ENCODE assay signal across 20 mouse cellular contexts in the genomic region with DNA sequence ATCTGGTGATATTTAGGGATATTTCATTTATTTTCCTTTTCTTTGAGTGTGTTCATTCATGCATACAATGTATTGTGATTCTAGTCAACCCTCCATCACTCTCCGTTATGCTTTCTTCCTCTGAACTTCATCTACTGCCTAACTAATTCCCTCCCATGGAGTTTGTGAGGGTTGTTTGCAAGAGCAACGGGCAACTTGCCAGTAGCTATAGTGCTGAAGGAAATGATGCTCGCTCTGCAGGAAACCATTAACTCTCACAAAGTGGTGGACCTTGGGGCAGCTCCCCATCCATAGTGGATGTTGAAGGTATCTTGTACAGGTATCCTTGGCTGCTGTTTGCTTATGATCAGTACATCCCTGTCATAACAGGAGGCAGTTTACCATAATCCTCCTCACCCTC. TPM values are rescaled to one million over a fixed set of nuclear protein-coding genes. Genes with fewer than 3 reads are reported as not detected.
DNase-seq lines count a peak whose midpoint lies in the region; ATAC-seq lines count a peak whose summit lies in the region.
"Had no signal": no experiment of that assay in that cellular context is flagged by ENCODE, and none has a peak within 500 bp of the region (broad histone marks: within the 10 kb centered on the region; RNA-seq: fewer than 3 reads in every experiment).

No protein-coding gene starts in this region.

- H3K4me1 ChIP-seq in midbrain, embryonic 11.5 days (ENCODE audit: control insufficient read depth, insufficient read depth, low read length): no peaks in the 10 kb centered on the region
- peaks cover 13% of the 10 kb centered on the region for H3K4me1 ChIP-seq in midbrain, embryonic 10.5 days
- H3K4me1 ChIP-seq in hindbrain, embryonic 12.5 days: no peaks in the 10 kb centered on the region
- H3K4me1 ChIP-seq in midbrain, embryonic 16.5 days (ENCODE audit: control insufficient read depth, insufficient read depth, low read length): no peaks in the 10 kb centered on the region
- H3K4me1 ChIP-seq: heart, embryonic 10.5 days; liver, embryonic 15.5 days had no signal

- H3K4me3 ChIP-seq in midbrain, embryonic 11.5 days (ENCODE audit: low read depth, low read length): no peak overlapping the region
- H3K4me3 ChIP-seq in midbrain, embryonic 10.5 days: no peak overlapping the region
- no peak overlapping the region for H3K4me3 ChIP-seq in hindbrain, embryonic 12.5 days
- H3K4me3 ChIP-seq in midbrain, embryonic 16.5 days (ENCODE audit: low read depth, low read length): 0 out of 2 replicates have a peak overlapping the region, but pooled peaks have one; percentile 2
- H3K4me3 ChIP-seq: erythroblast, embryonic 14.5 days; gastrocnemius, adult 2 months; heart, embryonic 10.5 days; limb, embryonic 12.5 days; liver, embryonic 15.5 days; myocyte had no signal

- no peak overlapping the region for H3K9ac ChIP-seq in midbrain, embryonic 11.5 days (ENCODE audit: low read length)
- H3K9ac ChIP-seq in hindbrain, embryonic 12.5 days: no peak overlapping the region
- H3K9ac ChIP-seq in midbrain, embryonic 16.5 days (ENCODE audit: low read depth, low read length): no peak overlapping the region
- H3K9ac ChIP-seq: limb, embryonic 12.5 days; liver, embryonic 15.5 days had no signal

- no peaks in the 10 kb centered on the region for H3K27me3 ChIP-seq in midbrain, embryonic 11.5 days (ENCODE audit: control insufficient read depth, insufficient read depth, low read length)
- H3K27me3 ChIP-seq in midbrain, embryonic 10.5 days (ENCODE audit: low read depth, poor library complexity, severe bottlenecking): no peaks in the 10 kb centered on the region
- H3K27me3 ChIP-seq in hindbrain, embryonic 12.5 days: no peaks in the 10 kb centered on the region
- H3K27me3 ChIP-seq in midbrain, embryonic 16.5 days (ENCODE audit: control insufficient read depth, insufficient read depth, low read depth, low read length): no peaks in the 10 kb centered on the region
- H3K27me3 ChIP-seq: CH12.LX; limb, embryonic 12.5 days; liver, embryonic 15.5 days had no signal

- H3K27ac ChIP-seq in midbrain, embryonic 11.5 days (ENCODE audit: low read depth, low read length): no peak overlapping the region
- H3K27ac ChIP-seq in midbrain, embryonic 10.5 days (replicated peaks): no peak overlapping the region
- no peak overlapping the region for H3K27ac ChIP-seq in hindbrain, embryonic 12.5 days
- H3K27ac ChIP-seq in midbrain, embryonic 16.5 days (ENCODE audit: low read length): no peak overlapping the region
- H3K27ac ChIP-seq: gastrocnemius, adult 2 months; heart, embryonic 10.5 days; limb, embryonic 12.5 days; liver, embryonic 15.5 days had no signal

- ATAC-seq in midbrain, embryonic 11.5 days (ENCODE audit: low FRiP score): 0 out of 2 replicates have a peak, but pooled peaks have one; percentile 1
- ATAC-seq in hindbrain, embryonic 12.5 days (ENCODE audit: low FRiP score): 0 out of 2 replicates have a peak, but pooled peaks have one; percentile 20
- ATAC-seq in midbrain, embryonic 16.5 days: peak; percentile 27
- ATAC-seq in granulocyte monocyte progenitor cell, adult 5-6 weeks (replicated peaks; ENCODE audit: poor library complexity, severe bottlenecking): no peak

- no peaks in the 10 kb centered on the region for H3K36me3 ChIP-seq in midbrain, embryonic 11.5 days (ENCODE audit: control insufficient read depth, insufficient read depth, low read length)
- no peaks in the 10 kb centered on the region for H3K36me3 ChIP-seq in midbrain, embryonic 10.5 days
- no peaks in the 10 kb centered on the region for H3K36me3 ChIP-seq in hindbrain, embryonic 12.5 days
- no peaks in the 10 kb centered on the region for H3K36me3 ChIP-seq in midbrain, embryonic 16.5 days (ENCODE audit: control insufficient read depth, insufficient read depth, low read length)
- H3K36me3 ChIP-seq: heart, embryonic 10.5 days; limb, embryonic 12.5 days; liver, embryonic 15.5 days had no signal

- WGBS in midbrain, embryonic 11.5 days: 68% methylated on average over 3 of the region's 3 CpGs
- 66% methylated on average over 3 of the region's 3 CpGs for WGBS in midbrain, embryonic 10.5 days
- 39% methylated on average over 3 of the region's 3 CpGs for WGBS in hindbrain, embryonic 12.5 days
- 37% methylated on average over 3 of the region's 3 CpGs for WGBS in midbrain, embryonic 16.5 days

- no peak for DNase-seq in midbrain, embryonic 11.5 days (ENCODE audit: low spot score, missing footprints)
- DNase-seq in midbrain, embryonic 10.5 days (ENCODE audit: low spot score): no peak
- no peak for DNase-seq in urinary bladder, adult 2 months (ENCODE audit: low spot score)
- DNase-seq in thymus, postnatal 4 days: no peak
- DNase-seq: cerebellum, adult 9-11 months; embryo, embryonic 11 days; gastrocnemius, adult 2 months; heart, postnatal 36 days; kidney, adult 18-20 months had no signal

- H3K9me3 ChIP-seq in midbrain, embryonic 11.5 days (ENCODE audit: control insufficient read depth, low read length): no peaks in the 10 kb centered on the region
- no peaks in the 10 kb centered on the region for H3K9me3 ChIP-seq in midbrain, embryonic 10.5 days (replicated peaks)
- H3K9me3 ChIP-seq in hindbrain, embryonic 12.5 days (replicated peaks): no peaks in the 10 kb centered on the region
- no peaks in the 10 kb centered on the region for H3K9me3 ChIP-seq in midbrain, embryonic 16.5 days (replicated peaks; ENCODE audit: control insufficient read depth, low read length, poor library complexity, severe bottlenecking)
- H3K9me3 ChIP-seq: heart, embryonic 10.5 days; limb, embryonic 12.5 days; liver, embryonic 15.5 days had no signal

- no peak overlapping the region for H3K4me2 ChIP-seq in midbrain, embryonic 11.5 days
- 0 out of 2 replicates have a peak overlapping the region, but pooled peaks have one; percentile 8 for H3K4me2 ChIP-seq in hindbrain, embryonic 12.5 days (replicated peaks)
- H3K4me2 ChIP-seq in midbrain, embryonic 16.5 days (ENCODE audit: low read length): peak overlapping the region; percentile 34
- H3K4me2 ChIP-seq: limb, embryonic 12.5 days; liver, embryonic 15.5 days had no signal

RNA-seq across cellular contexts. Expression of gene A2ml1, which starts 20.6 kb away (rescaled TPM):
- not detected in 2 replicates for polyA plus RNA-seq in midbrain, embryonic 11.5 days (2014; fragmentation: Nextera tagmentation; extraction: Ambion mirVana)
- not detected in 2 replicates for polyA plus RNA-seq in midbrain, embryonic 10.5 days (2016; fragmentation: Nextera tagmentation; extraction: Ambion mirVana)
- polyA plus RNA-seq in hindbrain, embryonic 12.5 days (2016; fragmentation: Nextera tagmentation; extraction: Ambion mirVana): not detected in 2 replicates
- polyA plus RNA-seq in midbrain, embryonic 16.5 days (2015; fragmentation: Nextera tagmentation; extraction: Ambion mirVana): 1.4 and 3.5 TPM in 2 replicates
- total RNA-seq in granulocyte monocyte progenitor cell, adult 5-6 weeks (2014; fragmentation: Nextera tagmentation): 7.0 TPM in 1 of 2 replicates, not detected in the other
- not detected in 2 replicates for total RNA-seq in granulocyte monocyte progenitor cell, adult 5-6 weeks (2017)
- not detected in 2 replicates for polyA plus RNA-seq in urinary bladder, adult 2 months (2012; rRNA removed)
- total RNA-seq: CH12.LX; gastrocnemius, adult 2 months; heart, postnatal 36 days had no signal
- polyA plus RNA-seq: erythroblast, embryonic 14.5 days; limb, embryonic 12.5 days; myocyte; spleen, adult 2 months had no signal

RNA-seq across cellular contexts. Expression of gene Klrb1a, which starts 21.3 kb away (rescaled TPM):
- polyA plus RNA-seq in midbrain, embryonic 11.5 days (2014; fragmentation: Nextera tagmentation; extraction: Ambion mirVana): not detected in 2 replicates
- polyA plus RNA-seq in midbrain, embryonic 10.5 days (2016; fragmentation: Nextera tagmentation; extraction: Ambion mirVana): not detected in 2 replicates
- polyA plus RNA-seq in hindbrain, embryonic 12.5 days (2016; fragmentation: Nextera tagmentation; extraction: Ambion mirVana): not detected in 2 replicates
- not detected in 2 replicates for polyA plus RNA-seq in midbrain, embryonic 16.5 days (2015; fragmentation: Nextera tagmentation; extraction: Ambion mirVana)
- not detected in 2 replicates for total RNA-seq in granulocyte monocyte progenitor cell, adult 5-6 weeks (2014; fragmentation: Nextera tagmentation)
- total RNA-seq in granulocyte monocyte progenitor cell, adult 5-6 weeks (2017): not detected in 2 replicates
- 0.22 and 0.29 TPM in 2 replicates for polyA plus RNA-seq in urinary bladder, adult 2 months (2012; rRNA removed)
- total RNA-seq: CH12.LX; gastrocnemius, adult 2 months; heart, postnatal 36 days; left cerebral cortex, adult 18-20 months had no signal
- polyA plus RNA-seq: erythroblast, embryonic 14.5 days; heart, embryonic 10.5 days; limb, embryonic 12.5 days had no signal
